Mouse (Mus musculus) forebrain, embryonic 10.5 days (tissue): Measurements from ENCODE around the gene Kmt2a. TPM values are rescaled to one million over a fixed set of nuclear protein-coding genes. Genes with fewer than 3 reads are reported as not detected.

Experiments used
- DNase-seq: peaks from one replicate; pipeline ENCODE4 v3.0.0-alpha.2; 2017; ENCODE audit warnings: low spot score; ENCODE audit errors: extremely low spot score
- H3K27ac ChIP-seq: fragments of 300-500 bp; sonication (generic); 2 replicates; pipeline ENCODE4 v1.5.1; 2016; ENCODE audit warnings: mild to moderate bottlenecking
- H3K27me3 ChIP-seq: fragments of 300-500 bp; sonication (generic); 2 replicates; pipeline ENCODE4 v1.6.1; 2016; ENCODE audit warnings: mild to moderate bottlenecking; ENCODE audit not compliant: poor library complexity, severe bottlenecking
- H3K36me3 ChIP-seq: fragments of 300-500 bp; sonication (generic); replicated peaks from 2 replicates; pipeline ENCODE4 v1.6.1; 2016; ENCODE audit warnings: mild to moderate bottlenecking, moderate library complexity
- H3K4me1 ChIP-seq: fragments of 300-500 bp; sonication (generic); 2 replicates; pipeline ENCODE4 v1.6.1; 2016
- H3K4me3 ChIP-seq: fragments of 300-500 bp; sonication (generic); 2 replicates; pipeline ENCODE4 v1.5.1; 2016; ENCODE audit warnings: mild to moderate bottlenecking, moderate library complexity
- H3K9me3 ChIP-seq: fragments of 300-500 bp; sonication (generic); 2 replicates; pipeline ENCODE4 v1.6.1; 2016; ENCODE audit warnings: mild to moderate bottlenecking, moderate library complexity
- WGBS: fragments of 180-500 bp; shearing (Covaris S2); methylation state at CpG from one replicate; pipeline ENCODE4 v1.1.7; 2016; 5-methylcytosine and 5-hydroxymethylcytosine counted together
- polyA plus RNA-seq: library from polyadenylated mRNA; unstranded; fragments of >200 nt; fragmentation: Nextera tagmentation; extraction: Ambion mirVana; gene quantifications from 2 replicates; pipeline ENCODE4 v1.2.1, GENCODE M21; 2016

The Kmt2a gene
- polyA plus RNA-seq, 1 experiment from 2014 or later, result 10.3 TPM

GRCm38 (mm10) chr9:44897024-44897423, 15.9 kb upstream of the Kmt2a start:
- no peak overlapping the region for H3K4me3 ChIP-seq
- no peaks in the 10 kb centered on the region for H3K4me1 ChIP-seq
- WGBS, result 74% methylated on average over 4 of the region's 4 CpGs
- no peak overlapping the region for H3K27ac ChIP-seq
- H3K36me3 ChIP-seq, result no peaks in the 10 kb centered on the region
- H3K9me3 ChIP-seq, result no peaks in the 10 kb centered on the region
- DNase-seq, result no peak
- no peaks in the 10 kb centered on the region for H3K27me3 ChIP-seq

- DNase-seq, result no peak
- H3K36me3 ChIP-seq, result no peaks in the 10 kb centered on the region
- H3K27me3 ChIP-seq, result no peaks in the 10 kb centered on the region
- H3K4me1 ChIP-seq, result no peaks in the 10 kb centered on the region
- no peak overlapping the region for H3K4me3 ChIP-seq
- no peaks in the 10 kb centered on the region for H3K9me3 ChIP-seq
- H3K27ac ChIP-seq, result no peak overlapping the region
- 71% methylated on average over 3 of the region's 3 CpGs for WGBS
These were observed 11.6 kb upstream of the Kmt2a start for GRCm38 (mm10) chr9:44892664-44893063.

- H3K4me1 ChIP-seq, result no peaks in the 10 kb centered on the region
- H3K36me3 ChIP-seq, result no peaks in the 10 kb centered on the region
- 92% methylated on average over 6 of the region's 6 CpGs for WGBS
- DNase-seq, result no peak
- no peaks in the 10 kb centered on the region for H3K9me3 ChIP-seq
- H3K27ac ChIP-seq, result no peak overlapping the region
- H3K27me3 ChIP-seq, result no peaks in the 10 kb centered on the region
- H3K4me3 ChIP-seq, result no peak overlapping the region
These were observed 10.1 kb upstream of the Kmt2a start for GRCm38 (mm10) chr9:44891210-44891609.

- H3K27me3 ChIP-seq, result no peaks in the 10 kb centered on the region
- H3K4me3 ChIP-seq, result no peak overlapping the region
- no peak for DNase-seq
- no peaks in the 10 kb centered on the region for H3K4me1 ChIP-seq
- H3K27ac ChIP-seq, result no peak overlapping the region
- no peaks in the 10 kb centered on the region for H3K36me3 ChIP-seq
- 76% methylated on average over 2 of the region's 2 CpGs for WGBS
- no peaks in the 10 kb centered on the region for H3K9me3 ChIP-seq
These were observed 9.0 kb upstream of the Kmt2a start for GRCm38 (mm10) chr9:44890122-44890521.

- no peaks in the 10 kb centered on the region for H3K9me3 ChIP-seq
- no peak overlapping the region for H3K4me3 ChIP-seq
- 91% methylated on average over 7 of the region's 7 CpGs for WGBS
- DNase-seq, result no peak
- peaks cover 4% of the 10 kb centered on the region for H3K4me1 ChIP-seq
- H3K27me3 ChIP-seq, result no peaks in the 10 kb centered on the region
- no peak overlapping the region for H3K27ac ChIP-seq
- H3K36me3 ChIP-seq, result no peaks in the 10 kb centered on the region
These were observed 7.1 kb upstream of the Kmt2a start for GRCm38 (mm10) chr9:44888114-44888624.

- H3K36me3 ChIP-seq, result peaks cover 5% of the 10 kb centered on the region
- DNase-seq, result peak; percentile 21
- peak overlapping the region; percentile 98 for H3K27ac ChIP-seq
- H3K4me3 ChIP-seq, result peak overlapping the region; percentile 96
- H3K4me1 ChIP-seq, result peaks cover 37% of the 10 kb centered on the region
- no peaks in the 10 kb centered on the region for H3K27me3 ChIP-seq
- WGBS, result under 1% methylated on average over 21 of the region's 21 CpGs
- no peaks in the 10 kb centered on the region for H3K9me3 ChIP-seq
These were observed 2.0 kb upstream of the Kmt2a start for GRCm38 (mm10) chr9:44882981-44883569.

GRCm38 (mm10) chr9:44882436-44882980, 1.4 kb upstream of the Kmt2a start:
- Histone ChIP-seq H3K27me3 (no peaks in the 10 kb centered on the region), H3K4me3 (peak overlapping the region; percentile 96), H3K36me3 (peaks cover 11% of the 10 kb centered on the region), H3K9me3 (no peaks in the 10 kb centered on the region), H3K27ac (peak overlapping the region; percentile 98), H3K4me1 (peaks cover 43% of the 10 kb centered on the region)
- peak; percentile 74 for DNase-seq
- WGBS, result under 1% methylated on average over 27 of the region's 27 CpGs

- Histone ChIP-seq H3K27ac (peak overlapping the region; percentile 98), H3K4me3 (peak overlapping the region; percentile 96), H3K9me3 (no peaks in the 10 kb centered on the region), H3K27me3 (no peaks in the 10 kb centered on the region), H3K36me3 (peaks cover 16% of the 10 kb centered on the region), H3K4me1 (peaks cover 48% of the 10 kb centered on the region)
- DNase-seq, result peak; percentile 89
- WGBS, result 0% methylated on average over 29 of the region's 29 CpGs
These were observed 892 bp upstream of the Kmt2a start for GRCm38 (mm10) chr9:44881941-44882435.

GRCm38 (mm10) chr9:44880309-44881081, 601 bp downstream of the Kmt2a start:
- under 1% methylated on average over 41 of the region's 44 CpGs for WGBS
- Histone ChIP-seq H3K9me3 (no peaks in the 10 kb centered on the region), H3K27me3 (no peaks in the 10 kb centered on the region), H3K4me3 (peak overlapping the region; percentile 96), H3K4me1 (peaks cover 63% of the 10 kb centered on the region), H3K27ac (peak overlapping the region; percentile 98), H3K36me3 (peaks cover 24% of the 10 kb centered on the region)
- DNase-seq, result peak; percentile 30

GRCm38 (mm10) chr9:44879694-44880271, 1.3 kb downstream of the Kmt2a start:
- Histone ChIP-seq H3K4me1 (peaks cover 69% of the 10 kb centered on the region), H3K27me3 (no peaks in the 10 kb centered on the region), H3K36me3 (peaks cover 27% of the 10 kb centered on the region), H3K4me3 (peak overlapping the region; percentile 96), H3K27ac (peak overlapping the region; percentile 98), H3K9me3 (no peaks in the 10 kb centered on the region)
- DNase-seq, result peak; percentile 15
- WGBS, result 2% methylated on average over 13 of the region's 13 CpGs

GRCm38 (mm10) chr9:44878776-44879500, 2.2 kb downstream of the Kmt2a start:
- peaks cover 27% of the 10 kb centered on the region for H3K36me3 ChIP-seq
- peak overlapping the region; percentile 96 for H3K4me3 ChIP-seq
- WGBS, result 44% methylated on average over 9 of the region's 9 CpGs
- H3K27me3 ChIP-seq, result no peaks in the 10 kb centered on the region
- peaks cover 76% of the 10 kb centered on the region for H3K4me1 ChIP-seq
- no peaks in the 10 kb centered on the region for H3K9me3 ChIP-seq
- DNase-seq, result no peak
- H3K27ac ChIP-seq, result peak overlapping the region; percentile 98

- no peaks in the 10 kb centered on the region for H3K27me3 ChIP-seq
- no peaks in the 10 kb centered on the region for H3K9me3 ChIP-seq
- H3K27ac ChIP-seq, result no peak overlapping the region
- no peak overlapping the region for H3K4me3 ChIP-seq
- 94% methylated on average over 7 of the region's 7 CpGs for WGBS
- H3K36me3 ChIP-seq, result peaks cover 30% of the 10 kb centered on the region
- DNase-seq, result no peak
- peaks cover 79% of the 10 kb centered on the region for H3K4me1 ChIP-seq
These were observed 3.4 kb downstream of the Kmt2a start for GRCm38 (mm10) chr9:44877686-44878085.
